Mouse (Mus musculus): ENCODE measurements around the gene Ccdc12. TPM values are rescaled to one million over a fixed set of nuclear protein-coding genes. Genes with fewer than 3 reads are reported as not detected.
"Not testable (repeated sequence)": the region's sequence is repeated elsewhere in the genome, so short reads cannot be mapped to it uniquely, and the experiment has no call there.

Ccdc12 gene
- total and polyA plus RNA-seq, 3 experiments: 45.5 to 71.6 (median 51.6) TPM

- no peak for DNase-seq
These were observed 16.9 kb downstream of the Ccdc12 start for GRCm38 (mm10) chr9:110673107-110673752.

GRCm38 (mm10) chr9:110676492-110676911, 20.2 kb downstream of the Ccdc12 start:
- no peak for DNase-seq

GRCm38 (mm10) chr9:110678886-110679285, 22.6 kb downstream of the Ccdc12 start:
- DNase-seq: no peak

- DNase-seq: no peak
These were observed 24.6 kb downstream of the Ccdc12 start for GRCm38 (mm10) chr9:110680736-110681507.

- DNase-seq: peak; percentile 66
These were observed 25.5 kb downstream of the Ccdc12 start for GRCm38 (mm10) chr9:110681817-110682216.

- DNase-seq: peak; percentile 69
These were observed 26.0 kb downstream of the Ccdc12 start for GRCm38 (mm10) chr9:110682255-110682654.

GRCm38 (mm10) chr9:110682697-110683096, 26.4 kb downstream of the Ccdc12 start:
- not testable (repeated sequence) for DNase-seq

- DNase-seq: no peak
These were observed 27.3 kb downstream of the Ccdc12 start for GRCm38 (mm10) chr9:110683574-110684099.

- peak; percentile 72 for DNase-seq
These were observed 28.0 kb downstream of the Ccdc12 start for GRCm38 (mm10) chr9:110684100-110684831.

- DNase-seq: peak; percentile 80
These were observed 28.9 kb downstream of the Ccdc12 start for GRCm38 (mm10) chr9:110685187-110685586.

GRCm38 (mm10) chr9:110685591-110685990, 29.3 kb downstream of the Ccdc12 start:
- peak; percentile 82 for DNase-seq

GRCm38 (mm10) chr9:110686472-110686871, 30.2 kb downstream of the Ccdc12 start:
- no peak for DNase-seq

- DNase-seq: no peak
These were observed 30.8 kb downstream of the Ccdc12 start for GRCm38 (mm10) chr9:110687061-110687460.

GRCm38 (mm10) chr9:110687846-110688245, 31.5 kb downstream of the Ccdc12 start:
- no peak for DNase-seq

GRCm38 (mm10) chr9:110689261-110689779, 33.0 kb downstream of the Ccdc12 start:
- DNase-seq: no peak

- DNase-seq: no peak
These were observed 39.0 kb downstream of the Ccdc12 start for GRCm38 (mm10) chr9:110695165-110695755.

GRCm38 (mm10) chr9:110696427-110696826, 40.1 kb downstream of the Ccdc12 start:
- DNase-seq: no peak

- DNase-seq: no peak
These were observed 41.2 kb downstream of the Ccdc12 start for GRCm38 (mm10) chr9:110697465-110697864.

GRCm38 (mm10) chr9:110699574-110699973, 43.3 kb downstream of the Ccdc12 start:
- DNase-seq: no peak

GRCm38 (mm10) chr9:110701114-110702032, 45.1 kb downstream of the Ccdc12 start:
- no peak for DNase-seq

- peak; percentile 39 for DNase-seq
These were observed 46.5 kb downstream of the Ccdc12 start for GRCm38 (mm10) chr9:110702848-110703247.
